Mouse (Mus musculus): Measurements from ENCODE around the gene Map7d1.
"Not testable (repeated sequence)": the region's sequence is repeated elsewhere in the genome, so short reads cannot be mapped to it uniquely, and the experiment has no call there.

The Map7d1 gene

GRCm38 (mm10) chr4:126241956-126242355 is 14.2 kb downstream of the Map7d1 start:
- no peak for DNase-seq (ENCODE audit: low spot score in 2 of 2)

GRCm38 (mm10) chr4:126239862-126240475 is 16.2 kb downstream of the Map7d1 start:
- DNase-seq (ENCODE audit: low spot score in 2 of 2): no peak

- no peak for DNase-seq (ENCODE audit: low spot score in 2 of 2)
These were observed 18.4 kb downstream of the Map7d1 start for GRCm38 (mm10) chr4:126237721-126238242.

- no peak for DNase-seq (ENCODE audit: low spot score in 2 of 2)
These were observed 19.5 kb downstream of the Map7d1 start for GRCm38 (mm10) chr4:126236467-126237280.

GRCm38 (mm10) chr4:126235191-126235590 is 21.0 kb downstream of the Map7d1 start:
- no peak for DNase-seq (ENCODE audit: low spot score in 2 of 2)

GRCm38 (mm10) chr4:126234496-126235175 is 21.5 kb downstream of the Map7d1 start:
- no peak for DNase-seq (ENCODE audit: low spot score in 2 of 2)

GRCm38 (mm10) chr4:126233676-126234308 is 22.4 kb downstream of the Map7d1 start:
- no peak for DNase-seq (ENCODE audit: low spot score in 2 of 2)

GRCm38 (mm10) chr4:126229900-126230299 is 26.2 kb downstream of the Map7d1 start:
- DNase-seq (ENCODE audit: low spot score in 2 of 2): no peak

- no peak for DNase-seq (ENCODE audit: low spot score in 2 of 2)
These were observed 28.0 kb downstream of the Map7d1 start for GRCm38 (mm10) chr4:126228144-126228543.

- DNase-seq (ENCODE audit: low spot score in 2 of 2): peak in 1 of 2 experiments; percentile 65
These were observed 28.9 kb downstream of the Map7d1 start for GRCm38 (mm10) chr4:126227077-126227761.

- no peak for DNase-seq (ENCODE audit: low spot score in 2 of 2)
These were observed 29.5 kb downstream of the Map7d1 start for GRCm38 (mm10) chr4:126226640-126227039.

GRCm38 (mm10) chr4:126222631-126223030 is 33.5 kb downstream of the Map7d1 start:
- no peak for DNase-seq (ENCODE audit: low spot score in 2 of 2)

- no peak for DNase-seq (ENCODE audit: low spot score in 2 of 2)
These were observed 36.1 kb downstream of the Map7d1 start for GRCm38 (mm10) chr4:126220045-126220444.

- DNase-seq (ENCODE audit: low spot score in 2 of 2): not testable (repeated sequence)
These were observed 36.6 kb downstream of the Map7d1 start for GRCm38 (mm10) chr4:126219540-126219939.

- DNase-seq (ENCODE audit: low spot score in 2 of 2): no peak
These were observed 38.4 kb downstream of the Map7d1 start for GRCm38 (mm10) chr4:126217771-126218170.

- no peak for DNase-seq (ENCODE audit: low spot score in 2 of 2)
These were observed 49.1 kb downstream of the Map7d1 start for GRCm38 (mm10) chr4:126207081-126207480.

- DNase-seq (ENCODE audit: low spot score in 2 of 2): no peak
These were observed 50.8 kb downstream of the Map7d1 start for GRCm38 (mm10) chr4:126205386-126205785.

- DNase-seq (ENCODE audit: low spot score in 2 of 2): no peak
These were observed 51.4 kb downstream of the Map7d1 start for GRCm38 (mm10) chr4:126204661-126205230.

GRCm38 (mm10) chr4:126204016-126204415 is 52.1 kb downstream of the Map7d1 start:
- DNase-seq (ENCODE audit: low spot score in 2 of 2): no peak

GRCm38 (mm10) chr4:126203336-126203895 is 52.7 kb downstream of the Map7d1 start:
- DNase-seq (ENCODE audit: low spot score in 2 of 2): no peak
